Mouse (Mus musculus) hindbrain, embryonic 13.5 days (tissue): ENCODE results near the gene Tpd52l2. TPM values are rescaled to one million over a fixed set of nuclear protein-coding genes. Genes with fewer than 3 reads are reported as not detected.

Experiments used
- ATAC-seq: fragments of 200-750 bp; cut with Nextera tagmentation; 2 replicates; pipeline ENCODE4 v1.8.0; 2017; ENCODE audit warnings: moderate TSS enrichment; ENCODE audit not compliant: low FRiP score
- H3K27ac ChIP-seq: fragments of 300-500 bp; sonication (generic); 2 replicates; pipeline ENCODE4 v1.5.1; 2015; ENCODE audit warnings: inconsistent platforms, mild to moderate bottlenecking, moderate library complexity
- H3K27me3 ChIP-seq: fragments of 300-500 bp; sonication (generic); 2 replicates; pipeline ENCODE4 v1.6.1; 2015; ENCODE audit warnings: mild to moderate bottlenecking, inconsistent platforms
- H3K36me3 ChIP-seq: fragments of 300-500 bp; sonication (generic); 2 replicates; pipeline ENCODE4 v1.6.1; 2015; ENCODE audit warnings: mild to moderate bottlenecking, inconsistent platforms
- H3K4me1 ChIP-seq: fragments of 300-500 bp; sonication (generic); replicated peaks from 2 replicates; pipeline ENCODE4 v1.6.1; 2015; ENCODE audit warnings: inconsistent platforms
- H3K4me2 ChIP-seq: fragments of 300-500 bp; sonication (generic); 2 replicates; pipeline ENCODE4 v1.6.1; 2015; ENCODE audit warnings: inconsistent platforms, mild to moderate bottlenecking, moderate library complexity
- H3K4me3 ChIP-seq: fragments of 300-500 bp; sonication (generic); 2 replicates; pipeline ENCODE4 v1.5.1; 2015; ENCODE audit warnings: mild to moderate bottlenecking, inconsistent platforms
- H3K9ac ChIP-seq: fragments of 300-500 bp; sonication (generic); 2 replicates; pipeline ENCODE4 v1.6.1; 2015; ENCODE audit warnings: mild to moderate bottlenecking, inconsistent platforms
- H3K9me3 ChIP-seq: fragments of 300-500 bp; sonication (generic); 2 replicates; pipeline ENCODE4 v1.6.1; 2016; ENCODE audit warnings: inconsistent platforms
- WGBS: fragments of 180-500 bp; shearing (Covaris S2); methylation state at CpG from one replicate; pipeline ENCODE4 v1.1.7; 2015; 5-methylcytosine and 5-hydroxymethylcytosine counted together
- polyA plus RNA-seq: library from polyadenylated mRNA; unstranded; fragments of >200 nt; fragmentation: Nextera tagmentation; extraction: Ambion mirVana; gene quantifications from 2 replicates; pipeline ENCODE4 v1.2.1, GENCODE M21; 2015

The Tpd52l2 gene
- polyA plus RNA-seq, 1 experiment from 2014 or later, result 121 TPM

DNA sequence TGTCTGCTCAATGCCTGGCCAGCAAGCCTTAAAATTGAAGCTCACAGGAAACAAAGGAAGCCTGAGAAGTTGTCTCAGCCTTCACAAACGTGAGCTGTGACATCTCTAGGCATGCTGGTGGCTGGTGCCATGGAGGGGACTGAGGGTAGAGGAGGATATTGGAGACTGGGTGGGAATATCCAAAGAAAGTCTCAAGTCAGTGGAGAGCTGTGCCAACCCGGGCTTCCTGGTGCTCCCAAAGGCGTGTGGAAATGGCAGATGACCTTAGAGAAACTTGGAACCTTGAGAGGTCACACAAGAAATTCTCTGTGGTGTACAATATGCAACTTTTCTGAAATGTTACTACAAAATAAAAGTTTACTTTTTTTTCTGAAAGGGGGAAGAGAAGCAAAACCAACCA, 31.5 kb upstream of the Tpd52l2 start:
- Histone ChIP-seq H3K27me3 (peaks cover 20% of the 10 kb centered on the region), H3K4me3 (no peak overlapping the region), H3K27ac (no peak overlapping the region), H3K36me3 (no peaks in the 10 kb centered on the region), H3K4me2 (no peak overlapping the region), H3K9ac (no peak overlapping the region), H3K4me1 (peaks cover 11% of the 10 kb centered on the region; the same call in 1 of the 2 replicates), H3K9me3 (no peaks in the 10 kb centered on the region)
- no peak for ATAC-seq
- 72% methylated on average over 3 of the region's 3 CpGs for WGBS

DNA sequence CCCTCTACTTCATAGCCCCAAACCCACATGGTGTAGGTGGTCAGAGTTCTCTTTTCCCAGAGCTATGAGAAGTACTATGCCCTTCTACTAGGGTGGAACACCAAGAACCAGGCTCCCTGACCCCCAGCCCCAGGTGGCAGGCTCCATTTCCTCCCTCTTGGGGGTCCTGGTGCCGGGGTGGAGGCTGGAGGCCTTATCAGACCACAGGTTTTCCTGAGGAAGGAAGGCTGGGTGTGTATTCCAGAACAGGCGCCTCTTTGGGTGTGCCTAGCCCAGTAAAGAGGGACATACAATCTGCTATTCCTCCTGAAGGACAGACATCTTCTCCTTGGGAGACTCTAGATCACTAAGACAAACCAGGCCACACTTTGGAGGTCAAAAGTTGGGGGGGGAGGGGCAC, 26.7 kb upstream of the Tpd52l2 start:
- Histone ChIP-seq H3K4me1 (no peaks in the 10 kb centered on the region), H3K27ac (no peak overlapping the region), H3K36me3 (no peaks in the 10 kb centered on the region), H3K27me3 (no peaks in the 10 kb centered on the region), H3K4me2 (no peak overlapping the region), H3K9me3 (no peaks in the 10 kb centered on the region), H3K9ac (no peak overlapping the region), H3K4me3 (no peak overlapping the region)
- no peak for ATAC-seq
- 86% methylated on average over 2 of the region's 2 CpGs for WGBS

DNA sequence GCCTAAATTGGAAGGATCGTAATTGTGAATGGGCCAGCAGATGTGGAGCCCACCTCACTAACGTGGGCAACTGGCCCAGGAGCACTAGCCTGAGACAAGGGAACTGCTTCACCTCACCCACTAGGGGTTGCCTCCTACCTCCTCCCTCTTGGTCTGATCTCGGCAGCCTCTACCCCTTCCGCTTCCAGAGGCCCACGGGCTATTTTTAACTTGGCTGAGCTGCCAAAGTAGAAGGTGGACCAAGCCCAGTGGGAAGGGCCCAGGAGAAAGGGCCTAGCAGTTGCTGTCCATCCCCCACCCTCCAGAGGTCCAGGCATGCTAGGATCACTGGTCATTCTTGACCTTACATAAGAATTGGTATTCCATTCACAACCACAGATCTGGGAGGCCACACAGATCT, 25.7 kb upstream of the Tpd52l2 start:
- Histone ChIP-seq H3K9ac (no peak overlapping the region), H3K27ac (no peak overlapping the region), H3K4me3 (no peak overlapping the region), H3K4me2 (no peak overlapping the region), H3K36me3 (no peaks in the 10 kb centered on the region), H3K27me3 (no peaks in the 10 kb centered on the region), H3K4me1 (no peaks in the 10 kb centered on the region), H3K9me3 (no peaks in the 10 kb centered on the region)
- ATAC-seq, result no peak
- 63% methylated on average over 5 of the region's 5 CpGs for WGBS

DNA sequence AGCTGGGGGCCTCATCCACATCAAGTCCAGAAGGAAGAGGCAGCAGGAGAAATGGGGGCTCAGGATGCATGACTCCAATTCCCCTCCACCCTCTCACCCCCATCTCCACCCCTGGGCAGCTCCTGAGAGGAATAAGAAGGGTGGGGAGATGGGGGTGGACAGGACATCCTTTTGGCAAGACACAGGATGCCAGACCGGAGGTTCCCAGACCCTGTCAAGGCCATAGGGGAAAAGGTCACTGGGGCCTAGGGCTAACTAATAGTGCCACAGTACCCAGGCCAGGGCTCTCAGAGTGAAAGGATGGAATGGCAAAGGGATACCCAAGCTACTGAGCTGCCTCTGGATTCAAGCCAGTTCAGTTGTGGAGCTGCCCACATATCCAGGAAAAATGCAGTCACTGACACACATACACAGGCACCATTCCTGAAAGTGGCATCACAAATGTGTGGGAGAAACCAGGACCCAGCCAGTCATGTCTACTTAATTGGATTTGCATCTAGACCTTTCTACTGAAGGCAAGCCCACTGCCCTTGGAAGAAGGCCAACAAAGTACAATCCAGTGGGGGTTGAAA, 24.6 kb upstream of the Tpd52l2 start:
- Histone ChIP-seq H3K4me2 (no peak overlapping the region), H3K36me3 (no peaks in the 10 kb centered on the region), H3K9ac (no peak overlapping the region), H3K4me3 (no peak overlapping the region), H3K4me1 (no peaks in the 10 kb centered on the region), H3K27me3 (no peaks in the 10 kb centered on the region), H3K27ac (no peak overlapping the region), H3K9me3 (no peaks in the 10 kb centered on the region)
- 81% methylated on average over 1 of the region's 1 CpGs for WGBS
- ATAC-seq, result no peak

DNA sequence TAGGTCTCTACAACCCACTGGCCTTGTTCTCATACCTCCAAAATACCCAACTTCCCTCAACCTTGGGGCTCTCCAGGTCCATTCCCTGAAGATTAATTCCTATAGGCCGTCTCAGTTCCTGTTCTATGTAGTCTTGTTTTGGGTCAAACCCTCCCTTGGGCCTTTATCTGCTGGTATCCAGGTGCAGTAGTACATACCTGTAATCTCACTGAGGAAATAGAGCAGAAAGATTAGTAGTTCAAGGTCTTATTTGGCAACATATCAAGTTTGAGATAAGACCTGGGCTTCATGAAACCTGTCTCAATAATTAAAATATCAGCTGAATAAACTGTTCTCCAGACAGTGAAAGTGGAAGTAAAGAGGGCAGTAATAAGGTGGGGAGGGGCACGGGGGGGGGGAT, 13.8 kb upstream of the Tpd52l2 start:
- Histone ChIP-seq H3K27me3 (no peaks in the 10 kb centered on the region), H3K36me3 (no peaks in the 10 kb centered on the region), H3K4me3 (no peak overlapping the region), H3K4me1 (peaks cover 17% of the 10 kb centered on the region; the same call in 1 of the 2 replicates), H3K27ac (no peak overlapping the region), H3K4me2 (no peak overlapping the region), H3K9me3 (no peaks in the 10 kb centered on the region), H3K9ac (no peak overlapping the region)
- ATAC-seq, result no peak
- 57% methylated on average over 2 of the region's 2 CpGs for WGBS

DNA sequence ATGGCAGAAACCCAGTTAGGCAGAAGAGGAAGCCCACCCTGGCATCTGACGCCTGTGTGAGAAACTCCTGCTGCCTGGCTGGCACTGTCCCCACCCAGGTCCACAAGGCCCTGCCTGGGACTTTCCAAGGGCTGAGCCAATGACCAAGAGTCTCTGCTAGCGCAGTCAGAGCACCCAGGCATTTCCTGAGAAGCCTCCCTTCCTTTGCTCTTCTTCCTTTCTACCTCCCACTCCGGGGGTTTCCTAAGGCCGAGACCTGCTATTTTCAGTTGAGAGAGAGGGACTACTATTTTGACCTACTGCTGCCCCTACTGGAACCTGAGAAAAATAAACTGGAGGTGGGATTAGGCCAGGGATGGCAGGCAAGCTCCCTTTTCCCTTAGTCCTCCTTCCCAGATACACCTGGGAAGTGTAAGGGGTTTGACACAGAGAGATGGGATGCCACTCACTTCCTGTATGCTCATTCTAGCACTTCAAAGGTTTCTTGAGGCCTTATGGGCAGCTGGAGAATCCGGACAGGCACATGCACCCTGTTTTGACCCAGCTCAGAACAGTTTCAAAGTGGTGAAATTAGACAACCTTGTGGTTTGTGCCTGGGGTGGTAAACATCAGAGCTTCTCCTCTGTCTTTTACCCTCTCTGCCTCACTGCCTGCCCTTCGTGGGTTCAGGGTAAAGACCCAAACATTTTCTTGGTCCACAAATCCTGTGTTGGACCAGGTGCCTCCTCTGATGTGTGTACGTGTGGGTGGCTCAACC, 13.2 kb upstream of the Tpd52l2 start:
- Histone ChIP-seq H3K4me2 (no peak overlapping the region), H3K27me3 (no peaks in the 10 kb centered on the region), H3K4me1 (peaks cover 18% of the 10 kb centered on the region; the same call in 1 of the 2 replicates), H3K27ac (no peak overlapping the region), H3K9me3 (no peaks in the 10 kb centered on the region), H3K9ac (no peak overlapping the region), H3K4me3 (no peak overlapping the region), H3K36me3 (no peaks in the 10 kb centered on the region)
- ATAC-seq, result no peak
- WGBS, result 37% methylated on average over 7 of the region's 7 CpGs

DNA sequence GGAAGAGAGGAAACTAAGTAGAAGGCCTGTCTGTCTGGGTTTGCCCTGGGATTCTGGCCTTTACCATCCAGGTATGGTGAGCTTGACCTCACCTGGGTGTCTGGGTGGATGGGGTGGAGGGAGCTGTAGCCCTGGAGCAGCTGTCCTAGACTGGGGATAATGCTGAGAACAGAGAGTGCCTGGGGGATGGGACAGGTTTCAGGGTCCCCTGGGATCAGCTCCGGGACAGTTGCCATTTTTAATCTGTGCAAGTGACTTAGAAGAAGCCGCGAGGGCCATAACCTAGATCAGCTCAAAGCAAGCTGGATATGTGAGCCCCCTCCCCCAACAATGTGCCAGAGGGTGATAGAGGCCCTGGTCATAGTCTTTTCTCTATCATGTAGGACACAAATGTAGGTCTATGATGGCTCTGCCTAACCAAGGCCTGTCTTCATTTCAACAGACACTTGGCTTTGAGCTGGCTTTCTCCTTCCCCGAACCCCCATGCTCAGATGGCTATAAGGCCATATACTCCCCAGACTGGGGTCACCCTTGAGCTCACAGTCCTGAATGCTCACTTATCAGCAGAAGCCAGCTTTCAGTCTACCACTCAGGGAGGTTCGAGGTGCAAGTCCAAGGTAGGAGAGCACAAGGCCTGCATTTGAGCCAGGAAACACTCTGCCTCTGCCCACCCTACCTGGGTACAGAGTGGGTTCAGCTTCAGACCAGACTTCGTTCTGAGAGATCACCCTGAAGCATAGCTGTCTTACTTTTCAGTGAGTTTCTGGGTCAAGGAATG, 12.3 kb upstream of the Tpd52l2 start:
- Histone ChIP-seq H3K36me3 (no peaks in the 10 kb centered on the region), H3K27me3 (no peaks in the 10 kb centered on the region), H3K4me2 (no peak overlapping the region), H3K27ac (no peak overlapping the region), H3K4me3 (no peak overlapping the region), H3K9me3 (no peaks in the 10 kb centered on the region), H3K4me1 (peaks cover 18% of the 10 kb centered on the region; the same call in 1 of the 2 replicates), H3K9ac (no peak overlapping the region)
- ATAC-seq, result no peak
- 79% methylated on average over 6 of the region's 6 CpGs for WGBS

DNA sequence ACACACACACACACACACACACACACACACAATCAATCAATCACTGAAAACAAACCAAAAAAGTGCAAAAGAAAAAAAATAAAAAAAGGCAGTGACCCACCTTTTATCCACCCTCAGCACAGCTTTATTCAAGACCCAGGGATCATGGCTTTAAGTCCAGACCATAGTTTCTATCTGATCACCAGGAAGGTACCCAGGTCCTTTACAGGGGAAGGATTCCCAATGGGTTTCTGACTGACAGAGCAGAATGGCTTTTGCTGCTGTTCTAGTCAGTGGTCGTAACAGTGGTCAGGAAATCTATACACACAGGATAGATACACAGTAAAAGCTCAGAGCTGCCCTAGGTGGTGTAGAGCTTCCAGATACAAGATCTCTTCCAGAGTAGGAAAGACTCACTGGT, 11.2 kb upstream of the Tpd52l2 start:
- 26% methylated on average over 1 of the region's 1 CpGs for WGBS
- Histone ChIP-seq H3K9ac (no peak overlapping the region), H3K4me2 (no peak overlapping the region), H3K27me3 (no peaks in the 10 kb centered on the region), H3K4me3 (no peak overlapping the region), H3K36me3 (no peaks in the 10 kb centered on the region), H3K27ac (no peak overlapping the region), H3K9me3 (no peaks in the 10 kb centered on the region), H3K4me1 (peaks cover 18% of the 10 kb centered on the region; the same call in 1 of the 2 replicates)
- no peak for ATAC-seq

DNA sequence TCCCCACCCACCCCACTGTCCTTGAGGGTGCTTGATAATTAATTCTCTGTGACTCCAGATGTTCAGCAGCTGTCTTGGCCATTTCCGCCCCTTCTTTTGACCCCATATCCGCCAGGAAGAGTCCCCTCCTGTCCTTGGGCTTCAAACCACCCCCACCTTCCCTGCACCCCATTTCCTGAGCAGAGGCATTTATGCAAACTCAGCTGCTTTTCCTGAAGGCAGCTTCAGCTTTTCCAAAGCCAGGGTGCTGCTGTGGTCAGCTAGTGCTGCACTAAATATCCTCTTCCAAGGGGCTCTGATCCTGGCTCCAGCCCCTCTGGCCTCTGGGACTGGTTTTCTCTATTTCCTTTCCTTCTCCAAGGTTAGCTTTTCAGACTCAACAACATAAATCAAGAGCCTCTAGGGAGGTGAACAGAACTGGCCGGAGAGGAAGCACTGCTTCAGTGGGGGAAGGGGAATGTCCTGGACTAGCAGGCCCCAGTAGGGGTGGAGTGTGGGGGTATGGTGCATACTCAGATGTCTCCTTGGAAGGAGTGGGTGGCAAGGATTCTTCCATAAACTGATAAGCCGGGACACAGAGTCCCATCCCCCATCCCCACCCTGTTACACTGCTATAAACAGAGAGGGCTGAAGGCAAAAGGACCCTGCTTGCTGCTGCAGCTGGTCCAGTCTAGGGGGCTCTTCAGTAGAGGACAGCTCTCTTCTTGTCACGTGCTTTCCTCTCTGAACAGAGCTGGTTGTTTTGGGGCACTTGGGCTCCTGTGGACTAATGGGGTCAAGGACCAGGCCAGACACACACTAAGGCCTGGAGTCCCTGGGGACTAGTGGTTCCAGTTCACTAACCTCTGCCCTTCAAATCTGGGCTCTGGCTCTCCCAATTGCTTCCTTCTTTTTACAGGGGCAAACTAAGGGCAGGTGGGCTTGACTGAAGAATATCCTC, 9.3 kb upstream of the Tpd52l2 start:
- H3K4me2 ChIP-seq, result no peak overlapping the region

DNA sequence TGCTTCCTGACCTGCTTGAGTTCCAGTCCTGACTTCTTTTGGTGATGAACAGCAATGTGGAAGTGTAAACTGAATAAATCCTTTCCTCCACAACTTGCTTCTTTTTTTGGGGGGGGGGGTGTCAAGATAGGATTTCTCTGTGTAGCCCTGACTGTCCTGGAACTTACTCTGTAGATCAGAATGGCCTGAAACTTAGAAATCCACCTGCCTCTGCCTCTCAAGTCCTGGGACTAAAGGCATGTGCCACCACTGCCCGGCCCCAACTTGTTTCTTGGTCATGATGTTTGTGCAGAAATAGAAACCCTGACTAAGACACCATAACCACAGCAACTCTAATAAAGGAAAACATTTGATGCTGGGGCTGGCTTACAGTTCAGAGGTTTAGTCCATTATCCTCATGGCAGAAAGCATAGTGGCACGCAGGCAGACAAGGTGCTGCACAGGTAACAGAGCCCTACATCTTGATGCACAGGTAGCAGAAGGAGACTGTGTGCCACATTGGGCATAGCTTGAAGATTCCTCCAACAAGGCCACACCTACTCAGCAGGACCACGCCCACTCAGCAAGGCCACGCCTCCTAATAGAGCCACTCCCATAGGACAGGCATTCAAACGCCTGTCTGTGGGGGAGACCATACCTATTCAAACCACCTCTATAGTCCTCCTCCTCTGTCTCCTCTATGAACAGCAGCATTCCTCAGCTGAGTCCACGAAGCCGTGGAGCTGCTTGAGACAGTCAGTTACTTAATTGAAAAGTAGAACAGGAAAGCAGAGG, 5.3 kb upstream of the Tpd52l2 start:
- WGBS, result 26% methylated on average over 7 of the region's 7 CpGs
- H3K4me1 ChIP-seq, result peaks cover 11% of the 10 kb centered on the region
- H3K27ac ChIP-seq, result no peak overlapping the region
- H3K9me3 ChIP-seq, result no peaks in the 10 kb centered on the region
- H3K4me2 ChIP-seq, result no peak overlapping the region
- H3K4me3 ChIP-seq, result no peak overlapping the region
- no peak overlapping the region for H3K9ac ChIP-seq
- no peaks in the 10 kb centered on the region for H3K36me3 ChIP-seq
- H3K27me3 ChIP-seq, result no peaks in the 10 kb centered on the region
- ATAC-seq, result no peak

More for the DNA sequence above, 9.3 kb upstream of the Tpd52l2 start:
- H3K4me1 ChIP-seq, result peaks cover 18% of the 10 kb centered on the region; the same call in 1 of the 2 replicates
- 40% methylated on average over 5 of the region's 5 CpGs for WGBS
- H3K9ac ChIP-seq, result peak overlapping the region; percentile 24; the same call in 1 of the 2 replicates
- H3K9me3 ChIP-seq, result no peaks in the 10 kb centered on the region
- no peaks in the 10 kb centered on the region for H3K27me3 ChIP-seq
- peak overlapping the region; percentile 70 for H3K27ac ChIP-seq
- no peak overlapping the region for H3K4me3 ChIP-seq
- H3K36me3 ChIP-seq, result no peaks in the 10 kb centered on the region
- no peak for ATAC-seq

DNA sequence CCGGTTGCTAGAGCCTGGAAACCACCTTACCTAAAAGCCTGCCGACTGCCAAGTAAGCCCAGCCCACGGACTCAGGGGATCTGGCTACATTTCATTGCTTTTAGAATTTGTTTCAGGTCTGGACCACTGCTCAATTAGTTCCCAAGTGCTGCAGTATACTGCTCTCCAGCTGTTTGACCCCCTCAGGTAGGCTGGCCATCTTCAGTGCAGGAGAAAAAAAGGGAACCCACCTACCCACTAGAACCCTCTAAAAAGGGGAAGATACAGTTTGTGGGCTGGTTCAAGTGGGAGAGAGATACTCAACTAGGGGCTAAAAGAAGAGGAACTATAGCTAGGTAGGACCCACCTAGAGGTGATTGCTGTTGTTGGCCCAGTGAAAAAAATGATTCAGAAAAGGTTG, 4.7 kb upstream of the Tpd52l2 start:
- no peak for ATAC-seq
- H3K4me3 ChIP-seq, result no peak overlapping the region
- no peaks in the 10 kb centered on the region for H3K36me3 ChIP-seq
- H3K4me2 ChIP-seq, result no peak overlapping the region
- no peak overlapping the region for H3K9ac ChIP-seq
- no peaks in the 10 kb centered on the region for H3K9me3 ChIP-seq
- H3K27ac ChIP-seq, result no peak overlapping the region
- H3K27me3 ChIP-seq, result no peaks in the 10 kb centered on the region
- peaks cover 11% of the 10 kb centered on the region for H3K4me1 ChIP-seq
- WGBS, result 37% methylated on average over 3 of the region's 3 CpGs
